In genomic region chr3:152235238-152235637, GRCm38 (mm10) we compare ENCODE assay signal across 28 mouse cellular contexts. TPM values are rescaled to one million over a fixed set of nuclear protein-coding genes. Genes with fewer than 3 reads are reported as not detected.
"Had no signal": no experiment of that assay in that cellular context is flagged by ENCODE, and none has a peak within 500 bp of the region (broad histone marks: within the 10 kb centered on the region; RNA-seq: fewer than 3 reads in every experiment).

No protein-coding gene starts in this region.

- H3K4me1 ChIP-seq: embryonic facial prominence, embryonic 10.5 days; embryonic facial prominence, embryonic 12.5 days; embryonic facial prominence, embryonic 13.5 days; embryonic facial prominence, embryonic 15.5 days; forebrain, embryonic 10.5 days; forebrain, embryonic 12.5 days; forebrain, embryonic 15.5 days had no signal

- H3K4me3 ChIP-seq: embryonic facial prominence, embryonic 10.5 days; embryonic facial prominence, embryonic 12.5 days; embryonic facial prominence, embryonic 13.5 days; embryonic facial prominence, embryonic 15.5 days; erythroblast, embryonic 14.5 days; forebrain, embryonic 10.5 days; forebrain, embryonic 12.5 days; forebrain, embryonic 15.5 days; gastrocnemius, adult 2 months; heart, adult 2 months had no signal

- H3K9me3 ChIP-seq: embryonic facial prominence, embryonic 10.5 days; embryonic facial prominence, embryonic 12.5 days; embryonic facial prominence, embryonic 13.5 days; embryonic facial prominence, embryonic 15.5 days; forebrain, embryonic 10.5 days; forebrain, embryonic 12.5 days; forebrain, embryonic 15.5 days had no signal

- DNase-seq: cerebellum, adult 8-10 months; cerebellum, adult 9-10 months; cerebellum, adult 9-11 months; cerebellum, postnatal 10 days; cerebellum, postnatal 14 days; cerebellum, postnatal 25 days; cerebellum, postnatal 36 days; embryo, embryonic 11 days; forebrain, postnatal 0 days; gastrocnemius, adult 2 months; gastrocnemius, postnatal 10 days; gastrocnemius, postnatal 14 days; gastrocnemius, postnatal 25 days; gastrocnemius, postnatal 36 days; heart, adult 11 months; heart, adult 18-20 months; heart, adult 2 months had no signal

- ATAC-seq: forebrain, embryonic 14.5 days; forebrain, embryonic 15.5 days; forebrain, embryonic 16.5 days; forebrain, postnatal 0 days had no signal

- H3K4me2 ChIP-seq: embryonic facial prominence, embryonic 12.5 days; embryonic facial prominence, embryonic 13.5 days; embryonic facial prominence, embryonic 15.5 days; forebrain, embryonic 12.5 days; forebrain, embryonic 15.5 days had no signal

- H3K27ac ChIP-seq: embryonic facial prominence, embryonic 10.5 days; embryonic facial prominence, embryonic 12.5 days; embryonic facial prominence, embryonic 13.5 days; embryonic facial prominence, embryonic 15.5 days; forebrain, embryonic 10.5 days; forebrain, embryonic 12.5 days; forebrain, embryonic 15.5 days; gastrocnemius, adult 2 months; heart, adult 2 months had no signal

- H3K9ac ChIP-seq: embryonic facial prominence, embryonic 12.5 days; embryonic facial prominence, embryonic 13.5 days; embryonic facial prominence, embryonic 15.5 days; forebrain, embryonic 12.5 days; forebrain, embryonic 15.5 days; forebrain, postnatal 0 days had no signal

- H3K27me3 ChIP-seq: embryonic facial prominence, embryonic 12.5 days; embryonic facial prominence, embryonic 13.5 days; embryonic facial prominence, embryonic 15.5 days; forebrain, embryonic 12.5 days; forebrain, embryonic 15.5 days had no signal

RNA-seq across cellular contexts. Expression of gene Nexn, which starts 30.9 kb away (rescaled TPM):
- total RNA-seq: granulocyte monocyte progenitor cell, adult 5-6 weeks had no signal
- polyA plus RNA-seq: erythroblast, embryonic 14.5 days had no signal
